Mouse (Mus musculus): ENCODE measurements around the gene Gm3839.
"Not testable (repeated sequence)": the region's sequence is repeated elsewhere in the genome, so short reads cannot be mapped to it uniquely, and the experiment has no call there.

Gm3839 gene

GRCm38 (mm10) chr14:11356626-11357025, at the start of gene Gm3839:
Gene Gm3839, minus strand, starts transcription at chr14:11356726.
- not testable (repeated sequence) for DNase-seq (ENCODE audit: low read depth, low spot score)

- DNase-seq (ENCODE audit: low read depth, low spot score): no peak
These were observed 49.1 kb upstream of the Gm3839 start for GRCm38 (mm10) chr14:11405661-11406060.

GRCm38 (mm10) chr14:11377846-11378245, 21.3 kb upstream of the Gm3839 start:
- DNase-seq (ENCODE audit: low read depth, low spot score): no peak

GRCm38 (mm10) chr14:11375225-11375624, 18.7 kb upstream of the Gm3839 start:
- no peak for DNase-seq (ENCODE audit: low read depth, low spot score)

GRCm38 (mm10) chr14:11346086-11346485, 10.4 kb downstream of the Gm3839 start:
- DNase-seq (ENCODE audit: low read depth, low spot score): no peak

GRCm38 (mm10) chr14:11329993-11330392, 26.5 kb downstream of the Gm3839 start:
- no peak for DNase-seq (ENCODE audit: low read depth, low spot score)

GRCm38 (mm10) chr14:11307079-11307478, 49.4 kb downstream of the Gm3839 start:
- DNase-seq (ENCODE audit: low read depth, low spot score): no peak

GRCm38 (mm10) chr14:11287956-11288355, 68.6 kb downstream of the Gm3839 start:
- not testable (repeated sequence) for DNase-seq (ENCODE audit: low read depth, low spot score)

GRCm38 (mm10) chr14:11257161-11257705, 99.3 kb downstream of the Gm3839 start:
- DNase-seq (ENCODE audit: low read depth, low spot score): no peak

- no peak for DNase-seq (ENCODE audit: low read depth, low spot score)
These were observed 108.5 kb downstream of the Gm3839 start for GRCm38 (mm10) chr14:11248053-11248452.

- no peak for DNase-seq (ENCODE audit: low read depth, low spot score)
These were observed 112.0 kb downstream of the Gm3839 start for GRCm38 (mm10) chr14:11244546-11244945.

GRCm38 (mm10) chr14:11232086-11232485, 124.4 kb downstream of the Gm3839 start:
- DNase-seq (ENCODE audit: low read depth, low spot score): no peak

Measured in c-Kit-negative CD71-positive TER-119-positive erythroid progenitor cells, embryonic 14.5 days (primary cell).